Mouse (Mus musculus) MEL (cell line): ENCODE data around the gene Prkcb.

Source experiments
- CTCF ChIP-seq, 3 experiments: IDR thresholded peaks in 2 of 3; conservative IDR thresholded peaks in 1 of 3; 2 replicates each; pipeline ENCODE4 v1.5.1; 2011 to 2012; ENCODE audit warnings: low read length in 3 of 3, low read depth in 2 of 3, mild to moderate bottlenecking in 2 of 3, improper control_type of control experiment in 1 of 3, inconsistent platforms in 1 of 3, mixed read lengths in 1 of 3, moderate library complexity in 1 of 3; ENCODE audit not compliant: control insufficient read depth in 1 of 3, insufficient read depth in 1 of 3, poor library complexity in 1 of 3, severe bottlenecking in 1 of 3
- EP300 ChIP-seq, 2 experiments: IDR thresholded peaks; 2 replicates each; pipeline ENCODE4 v1.6.1; 2011; ENCODE audit warnings: improper control_type of control experiment in 2 of 2, low read length in 2 of 2, low read depth in 1 of 2, mild to moderate bottlenecking in 1 of 2
- MAFK ChIP-seq: IDR thresholded peaks from 2 replicates; pipeline ENCODE4 v1.6.1; 2011; ENCODE audit warnings: low read depth, mild to moderate bottlenecking, low read length, improper control_type of control experiment, borderline replicate concordance
- MAZ ChIP-seq: IDR thresholded peaks from 2 replicates; pipeline ENCODE4 v1.6.1; 2012; ENCODE audit warnings: low read depth, mild to moderate bottlenecking, inconsistent platforms, low read length, improper control_type of control experiment
- MXI1 ChIP-seq: IDR thresholded peaks from 2 replicates; pipeline ENCODE4 v1.6.1; 2011; ENCODE audit warnings: mild to moderate bottlenecking, low read depth, low read length, improper control_type of control experiment
- POLR2A ChIP-seq, 2 experiments: IDR thresholded peaks; 2 replicates each; pipeline ENCODE4 v1.6.1; 2011 to 2012; ENCODE audit warnings: low read length in 2 of 2, mild to moderate bottlenecking in 2 of 2, control low read depth in 1 of 2, improper control_type of control experiment in 1 of 2, low read depth in 1 of 2, moderate library complexity in 1 of 2; ENCODE audit not compliant: control insufficient read depth in 1 of 2, insufficient read depth in 1 of 2, poor library complexity in 1 of 2
- SMC3 ChIP-seq: IDR thresholded peaks from 2 replicates; pipeline ENCODE4 v1.6.1; 2011; ENCODE audit warnings: low read depth, low read length, improper control_type of control experiment
- TAL1 ChIP-seq: IDR thresholded peaks from 2 replicates; pipeline ENCODE4 v1.6.1; 2012; ENCODE audit warnings: mild to moderate bottlenecking, inconsistent platforms, low read length, moderate library complexity, mixed read lengths
- TBP ChIP-seq: IDR thresholded peaks from 2 replicates; pipeline ENCODE4 v1.8.0; 2011; ENCODE audit warnings: low read depth, low read length, improper control_type of control experiment
- ZKSCAN1 ChIP-seq: IDR thresholded peaks from 2 replicates; pipeline ENCODE4 v1.6.1; 2012; ENCODE audit warnings: low read depth, mild to moderate bottlenecking, inconsistent platforms, low read length, improper control_type of control experiment, moderate library complexity

DNA sequence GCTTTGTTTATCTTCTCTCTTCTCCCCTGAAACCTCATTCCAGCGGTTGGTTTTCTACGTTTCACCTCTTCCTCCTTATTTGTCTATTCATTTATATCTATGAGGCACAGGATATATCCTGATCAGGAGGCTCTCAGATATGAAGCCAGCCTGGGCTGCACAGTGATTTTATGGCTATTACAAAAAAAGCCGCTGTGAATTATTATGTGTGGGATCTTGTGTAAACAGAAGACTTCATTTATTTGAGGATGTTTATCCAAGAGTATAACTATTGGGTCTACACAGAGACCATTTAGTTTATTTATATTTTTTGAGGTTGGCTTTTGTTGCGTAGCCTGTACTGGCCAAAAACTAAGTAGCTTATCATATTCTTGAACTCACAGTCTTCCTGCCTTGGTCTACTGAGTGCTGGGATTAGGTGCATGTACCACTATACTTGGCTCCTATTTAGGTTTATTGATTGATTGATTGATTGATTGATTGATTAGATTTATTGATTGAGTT is 19.5 kb upstream of the Prkcb start:
- TF ChIP-seq POLR2A (IDR thresholded peaks at IDR 0.05; ENCODE audit: control insufficient read depth in 1 of 2, insufficient read depth in 1 of 2, low read depth in 1 of 2, low read length in 2 of 2, poor library complexity in 1 of 2) (no peak), CTCF (IDR thresholded peaks at IDR 0.05 in 2 of 3, conservative IDR thresholded peaks at IDR 0.05 in 1 of 3; ENCODE audit: control insufficient read depth in 1 of 3, insufficient read depth in 1 of 3, low read depth in 2 of 3, low read length in 3 of 3, poor library complexity in 1 of 3, severe bottlenecking in 1 of 3) (no peak), ZKSCAN1 (no peak), MXI1 (no peak), TBP (no peak), MAZ (no peak), MAFK (no peak), EP300 (IDR thresholded peaks at IDR 0.05; ENCODE audit: low read depth in 1 of 2, low read length in 2 of 2) (no peak), SMC3 (no peak), TAL1 (no peak)
